In the genomic region with DNA sequence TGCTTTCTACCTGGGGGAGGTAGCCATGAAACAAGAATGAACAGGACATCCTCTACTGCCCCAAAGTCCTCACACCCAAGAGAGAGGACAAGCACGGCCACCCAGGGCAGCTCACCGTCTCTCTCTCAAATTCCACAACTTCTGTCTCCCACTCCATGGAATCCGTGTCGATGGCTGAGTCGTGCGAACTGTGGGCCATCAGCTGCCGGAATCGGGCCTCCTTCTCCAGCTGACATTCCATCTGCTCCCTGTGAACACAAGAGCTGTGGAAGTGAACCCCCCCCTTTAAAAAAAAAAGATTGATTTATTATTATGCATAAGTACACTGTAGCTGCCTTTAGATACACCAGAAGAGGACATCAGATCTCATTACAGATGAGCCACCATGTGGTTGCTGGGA, we compare ENCODE assay signal across 24 mouse cellular contexts.
"Had no signal": no experiment of that assay in that cellular context is flagged by ENCODE, and none has a peak within 500 bp of the region (broad histone marks: within the 10 kb centered on the region; RNA-seq: fewer than 3 reads in every experiment).

No protein-coding gene starts in this region.

- H3K4me3 ChIP-seq: embryonic facial prominence, embryonic 10.5 days; embryonic facial prominence, embryonic 12.5 days; embryonic facial prominence, embryonic 13.5 days; embryonic facial prominence, embryonic 15.5 days; erythroblast, embryonic 14.5 days; forebrain, embryonic 10.5 days; forebrain, embryonic 12.5 days; forebrain, embryonic 13.5 days; forebrain, embryonic 15.5 days; gastrocnemius, adult 2 months had no signal

- DNase-seq: cerebellum, adult 8-10 months; cerebellum, adult 9-10 months; cerebellum, adult 9-11 months; cerebellum, postnatal 10 days; cerebellum, postnatal 14 days; cerebellum, postnatal 36 days; embryo, embryonic 11 days; forebrain, postnatal 0 days; gastrocnemius, adult 2 months; gastrocnemius, postnatal 10 days; gastrocnemius, postnatal 14 days; gastrocnemius, postnatal 25 days; gastrocnemius, postnatal 36 days; heart, adult 11 months; heart, adult 18-20 months had no signal

- H3K27ac ChIP-seq: embryonic facial prominence, embryonic 10.5 days; embryonic facial prominence, embryonic 12.5 days; embryonic facial prominence, embryonic 13.5 days; embryonic facial prominence, embryonic 15.5 days; forebrain, embryonic 10.5 days; forebrain, embryonic 12.5 days; forebrain, embryonic 13.5 days; forebrain, embryonic 15.5 days; gastrocnemius, adult 2 months had no signal
